Mouse (Mus musculus) heart, adult 2 months (tissue): ENCODE measurements at regions not wholly inside any gene's neighbourhood (a gene's known extent, or its start where the extent isn't known, plus 50 kb on each side); places are given as distances from the start of the nearest gene placed in this dataset.

Experiments
- CTCF ChIP-seq: fragments of 200-600 bp; IDR thresholded peaks from 2 replicates; pipeline ENCODE4 v1.8.1; 2022; ENCODE audit warnings: antibody characterized with exemption, mild to moderate bottlenecking, moderate library complexity
- EP300 ChIP-seq: fragments of 200-500 bp; IDR thresholded peaks from 2 replicates; pipeline ENCODE4 v1.6.1; 2011; ENCODE audit warnings: low read depth, low read length, control low read depth; ENCODE audit not compliant: insufficient read depth
- POLR2A ChIP-seq: fragments of 200-500 bp; IDR thresholded peaks from 2 replicates; pipeline ENCODE4 v1.6.1; 2011; ENCODE audit warnings: mild to moderate bottlenecking, low read depth, low read length, control low read depth; ENCODE audit not compliant: insufficient read depth

DNA sequence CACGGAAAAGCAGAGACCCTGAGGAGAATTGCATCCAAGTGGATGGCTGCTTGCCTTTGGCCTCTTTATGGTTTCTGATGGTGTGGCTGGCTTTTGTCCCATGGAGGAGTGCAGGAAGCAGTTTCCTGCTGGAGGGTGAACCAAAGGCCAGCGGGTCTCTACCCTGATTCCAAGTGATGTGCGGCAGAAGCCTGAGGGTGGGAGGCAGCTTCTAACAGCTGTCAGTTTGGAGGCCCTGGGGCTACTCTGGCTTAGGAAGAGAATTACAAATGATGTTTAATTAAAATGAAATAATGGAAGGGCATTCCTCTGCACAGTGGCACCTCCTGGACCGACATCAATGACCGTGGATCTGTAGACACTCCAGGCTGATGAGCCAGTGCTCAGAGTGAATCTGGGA lies 545.0 kb downstream of the Slc4a3 start:
- TF ChIP-seq POLR2A (no peak), CTCF (no peak), EP300 (no peak)
